Mouse (Mus musculus) spleen, adult 10 weeks (tissue): ENCODE data around the gene Evx1. TPM values are rescaled to one million over a fixed set of nuclear protein-coding genes. Genes with fewer than 3 reads are reported as not detected.

Source experiments
- polyA plus RNA-seq: library from polyadenylated mRNA; stranded (reverse); fragments of 350-450 nt; fragmentation: Illumina TruSeq; extraction: RNeasy Lipid Tissue Mini Kit (QIAGEN cat#74804); gene quantifications from one replicate; pipeline ENCODE4 v1.2.3, GENCODE M21; 2015; ENCODE audit warnings: low replicate concordance; ENCODE audit not compliant: insufficient read depth

The Evx1 gene
- not detected for polyA plus RNA-seq

GRCm38 (mm10) chr6:52313391-52314303 lies at the start of gene Evx1:
Evx1 (plus strand) TSS chr6:52313498.

Other genes with a start within 250 kb of the Evx1 start
- gene Hoxa1, start 155.2 kb upstream of the Evx1 start, polyA plus RNA-seq, result 0.51 TPM
- 1.8 TPM for gene Hoxa2, start 148.7 kb upstream of the Evx1 start, polyA plus RNA-seq
- 0.17 TPM for gene 5730596B20Rik, start 136.0 kb upstream of the Evx1 start, polyA plus RNA-seq
- gene Hoxa4, start 121.7 kb upstream of the Evx1 start, polyA plus RNA-seq, result 1.5 TPM
- 2.2 TPM for gene Hoxa5, start 108.9 kb upstream of the Evx1 start, polyA plus RNA-seq
- gene Hoxa6, start 104.8 kb upstream of the Evx1 start, polyA plus RNA-seq, result not detected
- gene Hoxa3, start 100.2 kb upstream of the Evx1 start, polyA plus RNA-seq, result 1.4 TPM
- gene Gm28308, start 100.2 kb upstream of the Evx1 start, polyA plus RNA-seq, result not detected
- gene Hoxa7, start 91.6 kb upstream of the Evx1 start, polyA plus RNA-seq, result 1.6 TPM
- gene Hoxa9, start 82.4 kb upstream of the Evx1 start, polyA plus RNA-seq, result 0.17 TPM
- not detected for gene Hoxa10, start 72.6 kb upstream of the Evx1 start, polyA plus RNA-seq
- gene Hoxa11, start 67.7 kb upstream of the Evx1 start, polyA plus RNA-seq, result not detected
- not detected for gene Hoxa13, start 52.6 kb upstream of the Evx1 start, polyA plus RNA-seq